Mouse (Mus musculus): ENCODE results near the gene Ddah2. TPM values are rescaled to one million over a fixed set of nuclear protein-coding genes. Genes with fewer than 3 reads are reported as not detected.

Ddah2 gene
- polyA plus RNA-seq, 1 experiment from 2014 or later = 375 TPM

GRCm38 (mm10) chr17:35097164-35097655 lies 38.4 kb downstream of the Ddah2 start:
- no peaks in the 10 kb centered on the region for H3K27me3 ChIP-seq (ENCODE audit: control insufficient read depth, insufficient read depth, low read length)
- DNase-seq = no peak
- WGBS = 66% methylated on average over 12 of the region's 12 CpGs
- H3K4me1 ChIP-seq (ENCODE audit: control insufficient read depth, insufficient read depth, low read length) = no peaks in the 10 kb centered on the region
- H3K36me3 ChIP-seq (ENCODE audit: control insufficient read depth, insufficient read depth, low read length) = peaks cover 95% of the 10 kb centered on the region
- H3K9ac ChIP-seq (replicated peaks; ENCODE audit: low read length) = no peak overlapping the region
- no peak overlapping the region for H3K27ac ChIP-seq (replicated peaks; ENCODE audit: low read depth, low read length)
- no peak overlapping the region for H3K4me2 ChIP-seq (ENCODE audit: low read length)
- H3K9me3 ChIP-seq (ENCODE audit: control insufficient read depth, low read length) = no peaks in the 10 kb centered on the region
- no peak overlapping the region for H3K4me3 ChIP-seq (replicated peaks; ENCODE audit: low read depth, low read length)
- ATAC-seq (ENCODE audit: low FRiP score, low TSS enrichment) = no peak

DNA sequence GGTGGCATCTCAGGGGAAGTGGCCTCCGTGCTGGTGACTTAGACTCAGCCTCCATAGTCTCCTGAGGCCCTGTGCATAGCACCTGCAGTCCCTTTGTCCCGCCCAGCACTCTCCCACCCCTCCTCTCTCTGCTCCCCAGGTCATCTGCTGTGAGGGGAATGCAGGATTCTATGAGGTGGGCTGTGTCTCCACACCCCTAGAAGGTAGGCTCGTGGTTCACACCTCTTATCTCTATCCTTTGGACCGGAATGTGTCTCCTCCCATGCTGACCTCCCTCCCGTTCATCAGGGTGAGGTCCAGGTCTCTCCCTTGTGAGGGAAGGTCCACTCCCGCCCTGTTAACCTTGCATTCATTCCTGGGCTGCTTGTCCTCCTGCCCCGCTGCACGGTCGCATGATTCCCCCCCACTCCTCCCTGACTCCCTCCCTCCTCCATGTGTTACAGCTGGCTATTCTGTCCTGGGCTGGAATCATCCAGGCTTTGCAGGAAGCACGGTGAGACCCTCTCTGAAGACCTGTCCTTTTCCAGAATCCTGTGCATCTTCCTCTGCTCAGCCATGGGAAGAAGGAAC lies 41.4 kb downstream of the Ddah2 start:
- WGBS = 67% methylated on average over 10 of the region's 10 CpGs
- H3K36me3 ChIP-seq (ENCODE audit: control insufficient read depth, insufficient read depth, low read length) = peaks cover 93% of the 10 kb centered on the region
- ATAC-seq (ENCODE audit: low FRiP score, low TSS enrichment) (no peak), DNase-seq (no peak)
- no peak overlapping the region for H3K27ac ChIP-seq (replicated peaks; ENCODE audit: low read depth, low read length)
- H3K9ac ChIP-seq (replicated peaks; ENCODE audit: low read length) = no peak overlapping the region
- no peaks in the 10 kb centered on the region for H3K4me1 ChIP-seq (ENCODE audit: control insufficient read depth, insufficient read depth, low read length)
- H3K27me3 ChIP-seq (ENCODE audit: control insufficient read depth, insufficient read depth, low read length) = no peaks in the 10 kb centered on the region
- no peaks in the 10 kb centered on the region for H3K9me3 ChIP-seq (ENCODE audit: control insufficient read depth, low read length)
- H3K4me2 ChIP-seq (ENCODE audit: low read length) = no peak overlapping the region
- no peak overlapping the region for H3K4me3 ChIP-seq (replicated peaks; ENCODE audit: low read depth, low read length)

DNA sequence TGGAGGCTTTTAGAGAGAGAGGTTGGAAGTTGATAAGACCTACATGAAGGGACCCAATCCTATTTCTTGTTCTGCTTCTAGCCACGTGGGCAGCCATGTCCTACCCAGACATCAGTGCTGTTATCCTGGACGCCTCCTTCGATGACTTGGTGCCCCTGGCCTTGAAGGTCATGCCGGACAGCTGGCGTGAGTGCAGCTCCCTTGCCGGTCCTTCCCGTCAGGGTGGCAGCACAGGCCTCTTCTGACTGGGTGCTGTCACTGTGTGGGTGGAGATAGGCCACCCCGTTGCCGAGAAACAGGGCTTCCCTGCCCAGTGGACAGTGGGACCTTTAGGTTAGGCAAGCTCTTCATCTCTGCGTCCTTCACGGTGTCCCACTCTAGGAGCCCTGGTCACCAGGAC lies 42.3 kb downstream of the Ddah2 start:
- H3K36me3 ChIP-seq (ENCODE audit: control insufficient read depth, insufficient read depth, low read length) = peaks cover 85% of the 10 kb centered on the region
- H3K9ac ChIP-seq (replicated peaks; ENCODE audit: low read length) = no peak overlapping the region
- WGBS = 89% methylated on average over 11 of the region's 11 CpGs

GRCm38 (mm10) chr17:35102299-35102698 lies 43.5 kb downstream of the Ddah2 start:
- H3K27me3 ChIP-seq (ENCODE audit: control insufficient read depth, insufficient read depth, low read length) = no peaks in the 10 kb centered on the region
- H3K4me1 ChIP-seq (ENCODE audit: control insufficient read depth, insufficient read depth, low read length) = 0 out of 2 replicates have a peak, but pooled peaks cover 3% of the 10 kb centered on the region
- no peak overlapping the region for H3K27ac ChIP-seq (replicated peaks; ENCODE audit: low read depth, low read length)
- no peak overlapping the region for H3K4me2 ChIP-seq (ENCODE audit: low read length)
- no peak overlapping the region for H3K4me3 ChIP-seq (replicated peaks; ENCODE audit: low read depth, low read length)
- H3K9ac ChIP-seq (replicated peaks; ENCODE audit: low read length) = no peak overlapping the region
- DNase-seq = no peak
- H3K36me3 ChIP-seq (ENCODE audit: control insufficient read depth, insufficient read depth, low read length) = peaks cover 74% of the 10 kb centered on the region
- WGBS = 79% methylated on average over 8 of the region's 8 CpGs
- H3K9me3 ChIP-seq (ENCODE audit: control insufficient read depth, low read length) = no peaks in the 10 kb centered on the region
- no peak for ATAC-seq (ENCODE audit: low FRiP score, low TSS enrichment)

More for the DNA sequence above, 42.3 kb downstream of the Ddah2 start:
- Histone ChIP-seq H3K9me3 (ENCODE audit: control insufficient read depth, low read length) (no peaks in the 10 kb centered on the region), H3K4me1 (ENCODE audit: control insufficient read depth, insufficient read depth, low read length) (0 out of 2 replicates have a peak, but pooled peaks cover 3% of the 10 kb centered on the region), H3K27me3 (ENCODE audit: control insufficient read depth, insufficient read depth, low read length) (no peaks in the 10 kb centered on the region), H3K4me2 (ENCODE audit: low read length) (no peak overlapping the region), H3K27ac (replicated peaks; ENCODE audit: low read depth, low read length) (no peak overlapping the region), H3K4me3 (replicated peaks; ENCODE audit: low read depth, low read length) (no peak overlapping the region)
- DNase-seq = no peak
- ATAC-seq (ENCODE audit: low FRiP score, low TSS enrichment) = no peak

- Histone ChIP-seq H3K27me3 (ENCODE audit: control insufficient read depth, insufficient read depth, low read length) (no peaks in the 10 kb centered on the region), H3K36me3 (ENCODE audit: control insufficient read depth, insufficient read depth, low read length) (peaks cover 67% of the 10 kb centered on the region), H3K27ac (replicated peaks; ENCODE audit: low read depth, low read length) (no peak overlapping the region), H3K4me3 (replicated peaks; ENCODE audit: low read depth, low read length) (no peak overlapping the region), H3K9ac (replicated peaks; ENCODE audit: low read length) (no peak overlapping the region), H3K4me2 (ENCODE audit: low read length) (no peak overlapping the region), H3K4me1 (ENCODE audit: control insufficient read depth, insufficient read depth, low read length) (0 out of 2 replicates have a peak, but pooled peaks cover 3% of the 10 kb centered on the region), H3K9me3 (ENCODE audit: control insufficient read depth, low read length) (no peaks in the 10 kb centered on the region)
- WGBS = 70% methylated on average over 6 of the region's 6 CpGs
- no peak for ATAC-seq (ENCODE audit: low FRiP score, low TSS enrichment)
- no peak for DNase-seq
Measured at GRCm38 (mm10) chr17:35103221-35103690, 44.4 kb downstream of the Ddah2 start.

DNA sequence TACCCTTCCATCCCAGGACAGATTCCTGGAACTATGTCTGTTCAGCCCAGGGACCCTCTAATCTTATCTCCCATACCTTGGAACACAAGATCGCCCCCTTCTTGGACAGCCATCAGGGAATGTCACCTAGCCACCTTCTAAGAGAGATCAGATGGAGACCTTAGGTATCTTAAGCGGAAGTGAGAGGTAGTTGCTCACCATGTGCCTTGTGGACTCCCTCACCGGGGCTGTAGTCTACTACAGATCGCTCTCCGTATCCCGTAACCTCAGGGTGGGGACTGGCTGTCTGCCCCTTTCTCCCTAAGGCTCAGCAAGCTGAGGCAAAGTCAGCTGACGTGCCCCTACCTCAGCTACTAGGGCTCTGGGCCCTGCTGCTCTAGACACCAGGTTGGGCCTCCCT lies 45.2 kb downstream of the Ddah2 start:
- no peak overlapping the region for H3K4me3 ChIP-seq (replicated peaks; ENCODE audit: low read depth, low read length)
- ATAC-seq (ENCODE audit: low FRiP score, low TSS enrichment) = no peak
- no peak overlapping the region for H3K4me2 ChIP-seq (ENCODE audit: low read length)
- 0 out of 2 replicates have a peak, but pooled peaks cover 3% of the 10 kb centered on the region for H3K4me1 ChIP-seq (ENCODE audit: control insufficient read depth, insufficient read depth, low read length)
- no peaks in the 10 kb centered on the region for H3K27me3 ChIP-seq (ENCODE audit: control insufficient read depth, insufficient read depth, low read length)
- H3K27ac ChIP-seq (replicated peaks; ENCODE audit: low read depth, low read length) = no peak overlapping the region
- H3K36me3 ChIP-seq (ENCODE audit: control insufficient read depth, insufficient read depth, low read length) = peaks cover 59% of the 10 kb centered on the region
- no peaks in the 10 kb centered on the region for H3K9me3 ChIP-seq (ENCODE audit: control insufficient read depth, low read length)
- DNase-seq = no peak
- H3K9ac ChIP-seq (replicated peaks; ENCODE audit: low read length) = no peak overlapping the region
- 93% methylated on average over 7 of the region's 7 CpGs for WGBS

- Histone ChIP-seq H3K4me3 (replicated peaks; ENCODE audit: low read depth, low read length) (no peak overlapping the region), H3K9me3 (ENCODE audit: control insufficient read depth, low read length) (no peaks in the 10 kb centered on the region), H3K36me3 (ENCODE audit: control insufficient read depth, insufficient read depth, low read length) (peaks cover 52% of the 10 kb centered on the region), H3K4me2 (ENCODE audit: low read length) (no peak overlapping the region), H3K27ac (replicated peaks; ENCODE audit: low read depth, low read length) (no peak overlapping the region), H3K4me1 (ENCODE audit: control insufficient read depth, insufficient read depth, low read length) (0 out of 2 replicates have a peak, but pooled peaks cover 3% of the 10 kb centered on the region), H3K9ac (replicated peaks; ENCODE audit: low read length) (no peak overlapping the region), H3K27me3 (ENCODE audit: control insufficient read depth, insufficient read depth, low read length) (no peaks in the 10 kb centered on the region)
- DNase-seq (no peak), ATAC-seq (ENCODE audit: low FRiP score, low TSS enrichment) (no peak)
- 71% methylated on average over 6 of the region's 6 CpGs for WGBS
Measured at GRCm38 (mm10) chr17:35104754-35105153, 45.9 kb downstream of the Ddah2 start.

- no peak overlapping the region for H3K4me3 ChIP-seq (replicated peaks; ENCODE audit: low read depth, low read length)
- no peak overlapping the region for H3K27ac ChIP-seq (replicated peaks; ENCODE audit: low read depth, low read length)
- peak overlapping the region; percentile 28 for H3K4me2 ChIP-seq (ENCODE audit: low read length)
- H3K4me1 ChIP-seq (ENCODE audit: control insufficient read depth, insufficient read depth, low read length) = 0 out of 2 replicates have a peak, but pooled peaks cover 3% of the 10 kb centered on the region
- peak overlapping the region; percentile 39; the same call in 1 of the 2 replicates for H3K9ac ChIP-seq (replicated peaks; ENCODE audit: low read length)
- 18% methylated on average over 13 of the region's 13 CpGs for WGBS
- peaks cover 41% of the 10 kb centered on the region for H3K36me3 ChIP-seq (ENCODE audit: control insufficient read depth, insufficient read depth, low read length)
- ATAC-seq (ENCODE audit: low FRiP score, low TSS enrichment) = no peak
- no peaks in the 10 kb centered on the region for H3K9me3 ChIP-seq (ENCODE audit: control insufficient read depth, low read length)
- H3K27me3 ChIP-seq (ENCODE audit: control insufficient read depth, insufficient read depth, low read length) = no peaks in the 10 kb centered on the region
- DNase-seq = peak; percentile 70
Measured at GRCm38 (mm10) chr17:35105740-35106389, 47.0 kb downstream of the Ddah2 start.

Data from midbrain, embryonic 14.5 days (tissue).